Mouse (Mus musculus) C2C12 (cell line): ENCODE results near the gene Zfp652.

ENCODE experiments used
- CEBPB ChIP-seq: IDR thresholded peaks from one replicate; pipeline ENCODE4 v1.6.1; 2011; ENCODE audit warnings: low read depth, mild to moderate bottlenecking, control low read depth, moderate library complexity
- CTCF ChIP-seq: IDR thresholded peaks from one replicate; pipeline ENCODE4 v1.5.1; 2011; ENCODE audit not compliant: control insufficient read depth, insufficient read depth, insufficient read length
- MYOD1 ChIP-seq: IDR thresholded peaks from one replicate; pipeline ENCODE4 v1.6.1; 2011; ENCODE audit warnings: low read depth; ENCODE audit not compliant: control insufficient read depth, insufficient read length

GRCm38 (mm10) chr11:95826317-95827167, 114.1 kb downstream of the Zfp652 start:
- TF ChIP-seq CTCF, result no peak
- TF ChIP-seq CEBPB, result no peak
- no peak for TF ChIP-seq MYOD1
